Mouse (Mus musculus): ENCODE results near the gene Mob1b. TPM values are rescaled to one million over a fixed set of nuclear protein-coding genes. Genes with fewer than 3 reads are reported as not detected.

Mob1b gene
- 10 to 100 TPM; 10.2 to 10.5 TPM for polyA plus RNA-seq (2017; shearing (Covaris generic))

- ATAC-seq: peak; percentile 90
Measured at GRCm38 (mm10) chr5:88720116-88721002, at the start of gene Mob1b. Mob1b (plus strand) TSS chr5:88720855.

GRCm38 (mm10) chr5:88674703-88675442 is 45.8 kb upstream of the Mob1b start:
- ATAC-seq: no peak

- peak; percentile 86 for ATAC-seq
Measured at GRCm38 (mm10) chr5:88675443-88676387, 44.9 kb upstream of the Mob1b start, which contains the start of gene Grsf1. Grsf1 (minus strand) TSS chr5:88676171.

- no peak for ATAC-seq
Measured at GRCm38 (mm10) chr5:88678929-88679328, 41.7 kb upstream of the Mob1b start.

GRCm38 (mm10) chr5:88679341-88679740 is 41.3 kb upstream of the Mob1b start:
- ATAC-seq: no peak

GRCm38 (mm10) chr5:88680567-88680966 is 40.1 kb upstream of the Mob1b start:
- ATAC-seq: no peak

- no peak for ATAC-seq
Measured at GRCm38 (mm10) chr5:88683706-88684105, 36.9 kb upstream of the Mob1b start.

- no peak for ATAC-seq
Measured at GRCm38 (mm10) chr5:88684226-88684625, 36.4 kb upstream of the Mob1b start.

GRCm38 (mm10) chr5:88685306-88685705 is 35.3 kb upstream of the Mob1b start:
- ATAC-seq: no peak

GRCm38 (mm10) chr5:88685745-88686299 is 34.8 kb upstream of the Mob1b start:
- no peak for ATAC-seq

- no peak for ATAC-seq
Measured at GRCm38 (mm10) chr5:88687996-88688406, 32.7 kb upstream of the Mob1b start.

- ATAC-seq: no peak
Measured at GRCm38 (mm10) chr5:88688583-88689187, 32.0 kb upstream of the Mob1b start.

- ATAC-seq: peak; percentile 82
Measured at GRCm38 (mm10) chr5:88689279-88689938, 31.2 kb upstream of the Mob1b start.

- no peak for ATAC-seq
Measured at GRCm38 (mm10) chr5:88690681-88691505, 29.8 kb upstream of the Mob1b start.

GRCm38 (mm10) chr5:88691506-88692095 is 29.1 kb upstream of the Mob1b start:
- ATAC-seq: no peak

GRCm38 (mm10) chr5:88692586-88692985 is 28.1 kb upstream of the Mob1b start:
- no peak for ATAC-seq

- ATAC-seq: no peak
Measured at GRCm38 (mm10) chr5:88693057-88693456, 27.6 kb upstream of the Mob1b start.

- no peak for ATAC-seq
Measured at GRCm38 (mm10) chr5:88697291-88697690, 23.4 kb upstream of the Mob1b start.

- no peak for ATAC-seq
Measured at GRCm38 (mm10) chr5:88699251-88699913, 21.3 kb upstream of the Mob1b start.

Measured in activated CD4-positive, CD25-positive, alpha-beta regulatory T cell, adult 4 months (primary cell).